Comparison of ENCODE assay signal across 17 mouse cellular contexts in the genomic region with DNA sequence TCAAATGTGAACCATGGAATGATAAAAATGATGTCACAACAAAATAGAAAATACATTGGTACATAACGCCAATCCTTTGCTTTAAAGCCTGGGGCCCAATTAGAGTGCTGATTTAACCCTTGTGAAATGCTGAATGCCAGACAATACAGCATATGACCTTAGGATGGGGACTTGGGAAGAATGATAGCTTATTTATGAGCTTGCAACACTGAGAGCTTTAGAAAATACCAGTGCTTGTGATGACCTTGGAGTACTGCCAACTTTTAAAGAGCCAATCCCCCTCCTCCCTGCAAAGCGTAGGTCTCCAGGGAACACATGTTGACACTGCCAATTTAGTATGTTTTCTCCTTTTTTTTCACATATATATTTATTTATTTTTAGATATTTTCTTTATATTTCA. TPM values are rescaled to one million over a fixed set of nuclear protein-coding genes. Genes with fewer than 3 reads are reported as not detected.
DNase-seq lines count a peak whose midpoint lies in the region; ATAC-seq lines count a peak whose summit lies in the region.
"Had no signal": no experiment of that assay in that cellular context is flagged by ENCODE, and none has a peak within 500 bp of the region (broad histone marks: within the 10 kb centered on the region; RNA-seq: fewer than 3 reads in every experiment).

No protein-coding gene starts in this region.

- no peaks in the 10 kb centered on the region for H3K4me1 ChIP-seq in neural tube, embryonic 13.5 days (replicated peaks)
- H3K4me1 ChIP-seq in neural tube, embryonic 15.5 days = no peaks in the 10 kb centered on the region
- H3K4me1 ChIP-seq: heart, embryonic 15.5 days; hindbrain, embryonic 15.5 days; intestine, embryonic 15.5 days; midbrain, embryonic 12.5 days had no signal

- H3K27me3 ChIP-seq in neural tube, embryonic 13.5 days = no peaks in the 10 kb centered on the region
- no peaks in the 10 kb centered on the region for H3K27me3 ChIP-seq in neural tube, embryonic 15.5 days (replicated peaks)
- H3K27me3 ChIP-seq: heart, embryonic 15.5 days; hindbrain, embryonic 15.5 days; intestine, embryonic 15.5 days; midbrain, embryonic 12.5 days had no signal

- H3K4me3 ChIP-seq in neural tube, embryonic 13.5 days = no peak overlapping the region
- H3K4me3 ChIP-seq in neural tube, embryonic 15.5 days (replicated peaks) = no peak overlapping the region
- H3K4me3 ChIP-seq: heart, embryonic 15.5 days; hindbrain, embryonic 15.5 days; intestine, embryonic 15.5 days; midbrain, embryonic 12.5 days had no signal

- no peak overlapping the region for H3K9ac ChIP-seq in neural tube, embryonic 13.5 days
- H3K9ac ChIP-seq in neural tube, embryonic 15.5 days (replicated peaks) = no peak overlapping the region
- H3K9ac ChIP-seq: heart, embryonic 15.5 days; hindbrain, embryonic 15.5 days; intestine, embryonic 15.5 days; liver, embryonic 14.5 days; midbrain, embryonic 12.5 days had no signal

- 0 out of 2 replicates have a peak, but pooled peaks have one; percentile 27 for ATAC-seq in neural tube, embryonic 13.5 days (ENCODE audit: low read depth)
- ATAC-seq in neural tube, embryonic 15.5 days (ENCODE audit: low FRiP score) = no peak
- ATAC-seq: CD4-positive, CD25-positive, alpha-beta regulatory T cell, adult 4 months; intestine, embryonic 15.5 days had no signal

- H3K36me3 ChIP-seq in neural tube, embryonic 13.5 days = peaks cover 87% of the 10 kb centered on the region
- peaks cover 73% of the 10 kb centered on the region for H3K36me3 ChIP-seq in neural tube, embryonic 15.5 days

- no peak overlapping the region for H3K27ac ChIP-seq in neural tube, embryonic 13.5 days (replicated peaks)
- no peak overlapping the region for H3K27ac ChIP-seq in neural tube, embryonic 15.5 days (replicated peaks)
- H3K27ac ChIP-seq: heart, embryonic 15.5 days; hindbrain, embryonic 15.5 days; intestine, embryonic 15.5 days; liver, embryonic 14.5 days; midbrain, embryonic 12.5 days had no signal

- peak; percentile 56 for DNase-seq in adrenal gland, adult 2 months
- DNase-seq in adrenal gland, postnatal 4 days (ENCODE audit: low spot score in 2 of 2) = no peak
- DNase-seq in kidney, postnatal 14 days = peak; percentile 16
- no peak for DNase-seq in kidney, adult 9 months
- peak; percentile 20 for DNase-seq in brain, adult 2 months (ENCODE audit: low read depth, low spot score)
- no peak for DNase-seq in right cerebral cortex, adult 18-20 months
- DNase-seq: cerebellum, adult 9-11 months; heart, adult 11 months; heart, postnatal 4 days had no signal

- no peaks in the 10 kb centered on the region for H3K9me3 ChIP-seq in neural tube, embryonic 13.5 days
- H3K9me3 ChIP-seq in neural tube, embryonic 15.5 days (replicated peaks) = no peaks in the 10 kb centered on the region
- H3K9me3 ChIP-seq: heart, embryonic 15.5 days; hindbrain, embryonic 15.5 days; intestine, embryonic 15.5 days; midbrain, embryonic 12.5 days had no signal

- no peak overlapping the region for H3K4me2 ChIP-seq in neural tube, embryonic 13.5 days
- no peak overlapping the region for H3K4me2 ChIP-seq in neural tube, embryonic 15.5 days
- H3K4me2 ChIP-seq: heart, embryonic 15.5 days; hindbrain, embryonic 15.5 days; intestine, embryonic 15.5 days; midbrain, embryonic 12.5 days had no signal

- WGBS in neural tube, embryonic 13.5 days = 54% methylated on average over 2 of the region's 2 CpGs
- WGBS in neural tube, embryonic 15.5 days = 60% methylated on average over 2 of the region's 2 CpGs

RNA-seq across cellular contexts. Expression of gene Tbce, which starts 36.7 kb away (rescaled TPM):
- total RNA-seq in adrenal gland, adult 2 months (2021) = 10 to 100 TPM; 35.2 to 45.3 TPM
- 5.4 and 8.4 TPM in 2 replicates for polyA plus RNA-seq in adrenal gland, adult 2 months (2012; rRNA removed)
- total RNA-seq in adrenal gland, postnatal 4 days (2021) = 10 to 100 TPM; 62.0 to 63.5 TPM
- polyA plus RNA-seq in neural tube, embryonic 13.5 days (2015; fragmentation: Nextera tagmentation; extraction: Ambion mirVana) = 93.6 and 102 TPM in 2 replicates
- 94.8 and 112 TPM in 2 replicates for polyA plus RNA-seq in neural tube, embryonic 15.5 days (2015; fragmentation: Nextera tagmentation; extraction: Ambion mirVana)

RNA-seq across cellular contexts. Expression of gene B3galnt2, which starts 48.4 kb away (rescaled TPM):
- 10 to 100 TPM; 18.5 to 22.5 TPM for total RNA-seq in adrenal gland, adult 2 months (2021)
- polyA plus RNA-seq in adrenal gland, adult 2 months (2012; rRNA removed) = 37.5 and 51.4 TPM in 2 replicates
- total RNA-seq in adrenal gland, postnatal 4 days (2021) = 10 to 100 TPM; 18.6 to 22.0 TPM
- 18.8 and 19.9 TPM in 2 replicates for polyA plus RNA-seq in neural tube, embryonic 13.5 days (2015; fragmentation: Nextera tagmentation; extraction: Ambion mirVana)
- 17.0 and 20.1 TPM in 2 replicates for polyA plus RNA-seq in neural tube, embryonic 15.5 days (2015; fragmentation: Nextera tagmentation; extraction: Ambion mirVana)

Comparison
In these comparisons a context has a peak if more than half of its experiments do, and no peak if none do; other contexts are left out.
1. DNase-seq: peak in adrenal gland, adult 2 months (single experiment), kidney, postnatal 14 days (single experiment) and brain, adult 2 months (single experiment); none in adrenal gland, postnatal 4 days (0 of 2), kidney, adult 9 months (single experiment) and right cerebral cortex, adult 18-20 months (single experiment).
2. RNA of gene Tbce, which starts 36.7 kb away (polyA plus RNA-seq): 94.8 to 112 TPM in neural tube, embryonic 15.5 days and 93.6 to 102 TPM in neural tube, embryonic 13.5 days; 5.4 to 8.4 TPM in adrenal gland, adult 2 months; every median in the first group is over 10 times any median in the second.